Mouse (Mus musculus) macrophage (primary cell): ENCODE results near the gene Scd4. TPM values are rescaled to one million over a fixed set of nuclear protein-coding genes. Genes with fewer than 3 reads are reported as not detected.

Experiments used
- H3K27ac ChIP-seq: fragments of 350-480 bp; formaldehyde crosslinking; 2 replicates; pipeline ENCODE4 v1.9.0; 2021
- H3K36me3 ChIP-seq: fragments of 350-480 bp; formaldehyde crosslinking; 2 replicates; pipeline ENCODE4 v1.9.0; 2021; ENCODE audit errors: inconsistent target
- H3K4me3 ChIP-seq: fragments of 350-480 bp; formaldehyde crosslinking; 2 replicates; pipeline ENCODE4 v1.9.0; 2021; ENCODE audit errors: inconsistent target
- H3K79me2 ChIP-seq: fragments of 350-480 bp; formaldehyde crosslinking; 2 replicates; pipeline ENCODE4 v1.9.0; 2021; ENCODE audit errors: inconsistent target
- WGBS: methylation state at CpG from one replicate; pipeline ENCODE4 v1.1.7; 2026; ENCODE audit warnings: inconsistent platforms; ENCODE audit not compliant: missing documents; 5-methylcytosine and 5-hydroxymethylcytosine counted together
- polyA plus RNA-seq: library from polyadenylated mRNA; stranded (reverse); fragments of 250-400 nt; gene quantifications from 3 replicates; pipeline ENCODE4 v1.2.4, GENCODE M21; 2018; ENCODE audit warnings: inconsistent platforms

Gene Scd4
- polyA plus RNA-seq, 1 experiment from 2014 or later, result 0.16 TPM

DNA sequence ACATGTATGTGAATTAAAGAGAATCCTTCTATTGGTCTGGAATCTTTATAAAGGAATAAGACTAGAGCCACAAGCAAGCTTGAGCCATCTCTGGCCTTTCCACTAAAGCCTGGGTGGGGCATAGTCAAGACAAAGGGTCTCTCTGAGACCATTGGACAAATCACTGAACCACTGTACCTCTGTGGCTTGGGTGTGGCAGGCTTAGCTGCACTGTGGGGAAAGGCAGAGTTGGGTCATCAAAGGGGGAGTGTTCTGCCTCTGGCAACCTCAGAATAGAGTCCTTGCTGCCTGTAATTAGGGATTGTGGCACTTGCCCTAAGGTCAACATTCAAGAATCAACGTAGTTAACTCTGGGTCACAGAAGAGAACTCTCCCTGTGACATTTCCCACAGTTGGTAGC lies 56.6 kb downstream of the Scd4 start:
- peak overlapping the region; percentile 77; the same call in 1 of the 2 replicates for H3K27ac ChIP-seq
- H3K36me3 ChIP-seq, result no peaks in the 10 kb centered on the region
- no peaks in the 10 kb centered on the region for H3K79me2 ChIP-seq
- H3K4me3 ChIP-seq, result no peak overlapping the region
- 53% methylated on average over 1 of the region's 1 CpGs for WGBS

DNA sequence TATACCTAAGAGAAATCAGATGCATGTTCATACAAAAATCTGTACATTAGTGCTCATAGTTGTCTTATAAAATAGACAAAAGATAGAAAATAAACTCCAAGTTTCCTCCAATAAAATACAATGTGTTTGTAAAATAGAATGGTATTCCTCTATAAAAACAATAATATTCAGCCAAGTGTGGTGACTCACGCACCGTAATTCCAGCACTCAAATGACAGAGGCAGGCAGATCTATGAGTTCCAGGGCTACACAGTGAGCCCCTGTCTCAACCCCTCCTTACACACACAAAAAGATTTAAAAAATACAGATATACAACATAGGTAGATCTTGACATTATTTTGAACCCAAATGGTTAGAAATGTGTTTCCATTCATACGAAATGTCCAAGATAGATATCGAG lies 59.0 kb downstream of the Scd4 start:
- H3K4me3 ChIP-seq, result no peak overlapping the region
- no peak overlapping the region for H3K27ac ChIP-seq
- no peaks in the 10 kb centered on the region for H3K79me2 ChIP-seq
- WGBS, result 85% methylated on average over 4 of the region's 4 CpGs
- H3K36me3 ChIP-seq, result no peaks in the 10 kb centered on the region

- WGBS, result 98% methylated on average over 5 of the region's 5 CpGs
- Histone ChIP-seq H3K79me2 (no peaks in the 10 kb centered on the region), H3K27ac (no peak overlapping the region), H3K4me3 (no peak overlapping the region), H3K36me3 (no peaks in the 10 kb centered on the region)
These were observed 59.6 kb downstream of the Scd4 start for GRCm38 (mm10) chr19:44392339-44393009.

GRCm38 (mm10) chr19:44393962-44394422 lies 61.1 kb downstream of the Scd4 start:
- no peaks in the 10 kb centered on the region for H3K36me3 ChIP-seq
- H3K79me2 ChIP-seq, result no peaks in the 10 kb centered on the region
- no peak overlapping the region for H3K4me3 ChIP-seq
- WGBS, result 46% methylated on average over 5 of the region's 5 CpGs
- peak overlapping the region; percentile 13; the same call in 1 of the 2 replicates for H3K27ac ChIP-seq

GRCm38 (mm10) chr19:44394972-44395371 lies 62.1 kb downstream of the Scd4 start:
- Histone ChIP-seq H3K36me3 (no peaks in the 10 kb centered on the region), H3K79me2 (no peaks in the 10 kb centered on the region), H3K27ac (no peak overlapping the region), H3K4me3 (no peak overlapping the region)
- 93% methylated on average over 7 of the region's 7 CpGs for WGBS

Other genes starting within 250 kb of the Scd4 start
- gene Chuk, start 225.6 kb upstream of the Scd4 start, polyA plus RNA-seq, result 20.5 to 49.0 TPM (median 40.3 TPM) in 3 replicates
- 12.7 to 13.8 TPM (median 12.9 TPM) in 3 replicates for gene Cwf19l1, start 197.2 kb upstream of the Scd4 start, polyA plus RNA-seq
- gene Bloc1s2, start 186.6 kb upstream of the Scd4 start, polyA plus RNA-seq, result 26.5 to 60.1 TPM (median 52.8 TPM) in 3 replicates
- gene Pkd2l1, start 140.7 kb upstream of the Scd4 start, polyA plus RNA-seq, result not detected in 3 replicates
- not detected in 3 replicates for gene Scd3, start 129.8 kb upstream of the Scd4 start, polyA plus RNA-seq
- gene Scd2, start 39.4 kb upstream of the Scd4 start, polyA plus RNA-seq, result 51.1 to 117 TPM (median 106 TPM) in 3 replicates
- 1.8 to 4.9 TPM (median 4.4 TPM) in 3 replicates for gene Scd1, start 74.8 kb downstream of the Scd4 start, polyA plus RNA-seq
- gene Wnt8b, start 160.4 kb downstream of the Scd4 start, polyA plus RNA-seq, result not detected in 3 replicates
- gene Sec31b, start 212.8 kb downstream of the Scd4 start, polyA plus RNA-seq, result 0.06 to 0.42 TPM (median 0.11 TPM) in 3 replicates
- gene Gm20538, start 219.7 kb downstream of the Scd4 start, polyA plus RNA-seq, result not detected in 3 replicates
- gene Ndufb8, start 222.3 kb downstream of the Scd4 start, polyA plus RNA-seq, result 162 to 351 TPM (median 235 TPM) in 3 replicates
- gene Hif1an, start 229.8 kb downstream of the Scd4 start, polyA plus RNA-seq, result 11.8 to 14.4 TPM (median 14.4 TPM) in 3 replicates